Mouse (Mus musculus) liver, adult 2 months (tissue): ENCODE data around the gene Fam122a. TPM values are rescaled to one million over a fixed set of nuclear protein-coding genes. Genes with fewer than 3 reads are reported as not detected.

Experiments
- DNase-seq: peaks from one replicate; pipeline ENCODE4 v3.0.0-alpha.2; 2011; ENCODE audit warnings: low read depth, low spot score; ENCODE audit errors: extremely low read depth
- H3K27ac ChIP-seq: fragments of 200-500 bp; replicated peaks from 2 replicates; pipeline ENCODE4 v1.5.1; 2012; ENCODE audit warnings: low read depth, mild to moderate bottlenecking, control low read depth, inconsistent platforms, low read length; ENCODE audit not compliant: insufficient read depth
- H3K27me3 ChIP-seq: fragments of 200-500 bp; 2 replicates; pipeline ENCODE4 v1.6.1; 2012; ENCODE audit warnings: mild to moderate bottlenecking, moderate library complexity, low read length, inconsistent platforms; ENCODE audit not compliant: control insufficient read depth, insufficient read depth
- H3K36me3 ChIP-seq: fragments of 200-500 bp; 2 replicates; pipeline ENCODE4 v1.6.1; 2012; ENCODE audit warnings: low read length, inconsistent platforms; ENCODE audit not compliant: control insufficient read depth, insufficient read depth
- H3K4me1 ChIP-seq: fragments of 200-500 bp; 2 replicates; pipeline ENCODE4 v1.6.1; 2011; ENCODE audit warnings: low read length; ENCODE audit not compliant: control insufficient read depth, insufficient read depth
- H3K4me3 ChIP-seq: fragments of 200-500 bp; 2 replicates; pipeline ENCODE4 v1.5.1; 2011; ENCODE audit warnings: low read depth, mild to moderate bottlenecking, control low read depth, low read length, moderate library complexity; ENCODE audit not compliant: insufficient read depth
- H3K79me2 ChIP-seq: fragments of 200-500 bp; 2 replicates; pipeline ENCODE4 v1.6.1; 2012; ENCODE audit warnings: inconsistent platforms, mild to moderate bottlenecking, low read length, moderate library complexity; ENCODE audit not compliant: control insufficient read depth, insufficient read depth
- H3K9ac ChIP-seq: fragments of 200-500 bp; 2 replicates; pipeline ENCODE4 v1.6.1; 2012; ENCODE audit warnings: low read depth, mild to moderate bottlenecking, control low read depth, inconsistent platforms, low read length
- CTCF ChIP-seq: fragments of 200-500 bp; IDR thresholded peaks from 2 replicates; pipeline ENCODE4 v1.5.1; 2011; ENCODE audit warnings: low read depth, low read length, control low read depth
- POLR2A ChIP-seq: fragments of 200-500 bp; IDR thresholded peaks from 2 replicates; pipeline ENCODE4 v1.6.1; 2011; ENCODE audit warnings: low read length, control low read depth; ENCODE audit not compliant: insufficient read depth; ENCODE audit errors: extremely low read depth
- WGBS: fragments of 180-500 bp; shearing (Covaris S2); methylation state at CpG from one replicate; pipeline ENCODE4 v1.1.7; 2018; 5-methylcytosine and 5-hydroxymethylcytosine counted together
- polyA plus RNA-seq: library from polyadenylated mRNA; depleted of rRNA; stranded (reverse); fragments of >200 nt; gene quantifications from 2 replicates; pipeline ENCODE4 v1.2.3, GENCODE M21; 2012
- total RNA-seq: library from RNA; depleted of rRNA; stranded (reverse); fragments of >200 nt; gene quantifications from 2 replicates; pipeline ENCODE4 v1.2.3, GENCODE M21; 2014

Fam122a gene
- total and polyA plus RNA-seq, 2 experiments = 0.74 to 17.6 TPM

DNA sequence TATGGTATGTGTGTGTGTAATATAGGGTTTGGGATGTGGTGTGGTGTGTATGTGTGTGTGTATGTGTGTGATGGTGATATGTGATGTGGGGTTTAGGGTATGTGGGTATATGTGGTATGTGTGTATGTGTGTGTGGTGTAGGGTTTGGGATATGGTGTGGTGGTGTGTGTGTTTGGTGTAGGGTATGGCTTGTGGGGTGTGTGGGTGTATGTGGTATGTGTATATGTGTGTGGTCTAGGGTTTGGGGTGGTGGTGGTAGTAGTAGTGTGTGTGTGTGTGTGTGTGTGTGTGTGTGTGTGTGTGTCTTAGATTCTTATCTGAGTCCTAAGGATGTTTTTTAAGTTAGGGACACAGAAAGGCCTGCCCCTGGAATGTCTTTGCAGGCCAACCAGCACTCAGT, 41.2 kb upstream of the Fam122a start:
- H3K9ac ChIP-seq = no peak overlapping the region
- H3K27ac ChIP-seq = no peak overlapping the region
- DNase-seq = no peak
- H3K4me3 ChIP-seq = no peak overlapping the region
- no peaks in the 10 kb centered on the region for H3K36me3 ChIP-seq
- H3K79me2 ChIP-seq = no peaks in the 10 kb centered on the region
- H3K27me3 ChIP-seq = no peaks in the 10 kb centered on the region
- no peak for TF ChIP-seq POLR2A
- TF ChIP-seq CTCF = no peak
- no peaks in the 10 kb centered on the region for H3K4me1 ChIP-seq

DNA sequence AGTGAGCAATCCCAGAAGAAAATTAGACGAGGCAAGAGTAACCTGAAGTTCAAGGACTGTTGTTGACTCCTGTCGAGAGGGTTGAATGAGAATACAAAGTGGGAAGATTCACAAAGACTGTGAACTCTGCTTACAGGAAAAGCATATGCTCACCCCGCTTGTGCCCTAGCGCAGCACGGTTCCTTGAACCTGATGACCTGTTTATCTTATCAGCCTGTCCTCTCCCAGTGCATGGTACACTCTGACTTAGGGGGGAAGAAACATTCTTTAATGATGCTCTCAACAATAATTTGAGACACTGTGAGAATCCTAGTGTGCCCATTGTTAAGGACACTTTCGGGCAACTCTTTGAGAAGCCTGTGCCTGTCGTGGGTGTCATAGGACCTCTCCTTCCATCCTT, 39.9 kb upstream of the Fam122a start:
- H3K4me1 ChIP-seq = no peaks in the 10 kb centered on the region
- H3K79me2 ChIP-seq = no peaks in the 10 kb centered on the region
- no peak overlapping the region for H3K9ac ChIP-seq
- no peak overlapping the region for H3K4me3 ChIP-seq
- WGBS = 43% methylated on average over 7 of the region's 7 CpGs
- H3K36me3 ChIP-seq = no peaks in the 10 kb centered on the region
- TF ChIP-seq POLR2A (no peak), CTCF (no peak)
- H3K27ac ChIP-seq = no peak overlapping the region
- H3K27me3 ChIP-seq = no peaks in the 10 kb centered on the region
- no peak for DNase-seq

DNA sequence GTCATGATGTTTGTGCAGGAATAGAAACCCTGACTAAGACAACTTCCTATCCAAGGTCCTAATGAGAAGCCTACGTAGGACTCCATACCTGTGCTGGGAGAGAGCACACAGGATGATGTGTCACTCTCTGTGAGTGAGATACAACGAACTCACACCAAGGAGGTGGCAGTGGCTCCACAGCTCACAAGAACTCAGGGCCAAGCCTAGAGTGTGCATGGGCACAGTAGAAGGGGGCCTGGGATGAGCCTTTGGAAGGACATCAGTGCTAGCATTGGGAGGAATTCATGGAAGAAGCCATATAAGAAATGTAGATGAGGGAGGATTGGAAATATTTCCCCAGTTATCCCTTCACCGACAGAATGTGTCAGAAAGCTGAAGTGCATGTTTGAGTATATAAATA, 38.8 kb upstream of the Fam122a start:
- Histone ChIP-seq H3K36me3 (no peaks in the 10 kb centered on the region), H3K79me2 (no peaks in the 10 kb centered on the region), H3K27ac (no peak overlapping the region), H3K27me3 (no peaks in the 10 kb centered on the region), H3K4me1 (no peaks in the 10 kb centered on the region), H3K9ac (no peak overlapping the region), H3K4me3 (no peak overlapping the region)
- DNase-seq = no peak
- 83% methylated on average over 3 of the region's 3 CpGs for WGBS
- no peak for TF ChIP-seq CTCF
- no peak for TF ChIP-seq POLR2A

DNA sequence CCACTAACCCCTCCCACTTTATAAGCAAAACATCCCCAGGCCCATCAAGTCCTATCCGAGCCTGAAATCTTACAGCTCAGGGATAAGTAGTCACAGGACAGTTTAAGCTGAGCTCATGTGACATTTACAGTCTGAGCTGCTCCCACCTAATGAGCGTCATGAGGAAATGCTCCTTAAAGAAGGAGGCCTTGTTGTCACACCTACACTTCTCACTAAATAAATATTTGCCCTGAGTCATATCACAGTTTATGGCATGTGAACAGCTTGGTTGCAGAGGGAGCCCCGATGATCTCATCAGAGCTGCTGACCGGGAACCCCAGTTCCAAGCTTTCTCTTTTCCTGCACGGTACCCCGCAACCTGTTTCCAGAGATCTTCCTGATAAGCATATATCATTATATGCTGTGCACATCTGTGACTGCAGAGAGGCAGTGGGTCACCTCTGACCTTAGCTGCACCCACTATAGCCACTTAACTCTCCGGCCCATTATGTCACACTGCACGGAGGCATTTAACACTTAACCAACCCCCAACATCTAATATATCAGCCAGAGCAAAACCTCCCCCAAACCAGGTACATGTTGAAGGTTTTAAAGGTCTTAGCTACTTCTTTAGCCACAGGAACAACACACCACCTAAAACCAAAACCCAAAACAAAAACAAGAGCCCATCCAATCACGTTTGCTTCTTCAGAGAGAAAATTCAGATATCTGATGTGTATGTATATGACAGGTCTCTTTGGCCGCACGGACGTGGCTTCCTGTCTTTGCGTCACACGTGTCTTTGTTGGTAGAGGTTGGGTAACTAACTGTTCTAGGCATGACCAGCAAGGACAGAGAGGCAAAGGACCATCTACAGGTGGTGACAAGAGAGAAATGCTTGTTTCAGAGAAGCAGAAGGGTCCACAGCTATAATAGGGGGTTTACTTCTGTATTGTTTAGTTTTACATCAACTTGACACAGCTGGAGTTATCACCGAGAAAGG, 37.8 kb upstream of the Fam122a start:
- H3K27ac ChIP-seq = no peak overlapping the region
- H3K4me3 ChIP-seq = no peak overlapping the region
- H3K79me2 ChIP-seq = no peaks in the 10 kb centered on the region
- H3K9ac ChIP-seq = no peak overlapping the region
- WGBS = 75% methylated on average over 15 of the region's 15 CpGs
- H3K4me1 ChIP-seq = no peaks in the 10 kb centered on the region
- DNase-seq = no peak
- TF ChIP-seq POLR2A (no peak), CTCF (no peak)
- no peaks in the 10 kb centered on the region for H3K36me3 ChIP-seq
- H3K27me3 ChIP-seq = no peaks in the 10 kb centered on the region

DNA sequence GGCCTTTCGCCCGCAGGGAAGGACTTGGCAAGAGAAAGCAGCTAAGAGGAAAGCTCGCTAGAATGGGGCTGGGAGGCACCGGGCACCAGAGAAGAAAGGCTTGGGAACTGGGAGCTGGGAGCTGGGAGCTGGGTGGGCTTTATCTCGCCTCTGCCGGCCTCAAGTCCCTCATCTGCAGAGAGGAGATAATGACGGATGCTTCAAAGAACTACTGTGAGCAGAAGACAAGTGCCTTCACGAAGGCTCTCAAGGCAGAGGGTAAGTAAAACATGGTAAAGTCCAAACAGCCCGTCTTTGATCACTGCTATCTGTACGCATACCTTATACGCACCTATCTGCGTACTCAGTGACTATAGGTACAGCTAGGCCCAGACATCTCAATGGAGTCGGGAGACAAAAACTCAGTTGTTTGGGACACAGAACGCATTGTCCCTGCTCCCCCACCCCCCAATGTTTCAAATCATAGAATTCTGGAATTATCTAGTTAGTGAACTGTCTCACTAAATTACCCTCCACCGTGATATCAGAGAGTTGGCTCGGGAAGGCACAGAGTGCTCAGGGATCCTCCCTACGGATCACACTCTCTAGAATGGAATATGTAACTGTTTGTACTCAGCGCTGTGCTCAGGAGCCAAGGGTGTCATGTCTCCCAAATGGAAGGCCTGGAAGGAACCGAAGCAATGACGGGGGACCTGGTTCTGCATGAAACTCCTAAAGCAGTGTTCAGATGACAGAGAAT, 36.1 kb upstream of the Fam122a start:
- Histone ChIP-seq H3K79me2 (no peaks in the 10 kb centered on the region), H3K36me3 (no peaks in the 10 kb centered on the region), H3K27me3 (no peaks in the 10 kb centered on the region), H3K4me1 (no peaks in the 10 kb centered on the region), H3K27ac (no peak overlapping the region), H3K4me3 (no peak overlapping the region), H3K9ac (no peak overlapping the region)
- DNase-seq = no peak
- 68% methylated on average over 20 of the region's 20 CpGs for WGBS
- TF ChIP-seq POLR2A (no peak), CTCF (no peak)

DNA sequence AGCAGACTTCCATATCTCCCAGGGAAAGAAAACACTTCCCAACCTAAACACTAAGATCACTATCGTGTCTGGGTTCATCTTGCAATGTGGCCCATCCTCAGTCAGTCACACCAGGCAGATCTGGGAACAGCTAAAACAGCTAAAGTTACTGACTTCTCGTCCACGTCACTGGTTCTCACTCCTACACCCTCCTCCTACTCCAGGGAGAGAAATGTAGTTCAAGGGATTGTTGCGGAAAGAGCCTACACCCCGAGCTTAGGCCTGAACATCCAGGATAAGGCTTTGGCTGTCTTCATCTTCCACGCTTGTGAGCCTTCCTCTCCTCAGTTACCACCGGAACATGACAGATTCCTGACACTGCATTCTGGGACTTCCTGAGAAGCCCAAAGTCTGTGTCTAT, 34.8 kb upstream of the Fam122a start:
- H3K4me1 ChIP-seq = no peaks in the 10 kb centered on the region
- no peak overlapping the region for H3K9ac ChIP-seq
- no peaks in the 10 kb centered on the region for H3K27me3 ChIP-seq
- no peak overlapping the region for H3K4me3 ChIP-seq
- DNase-seq = no peak
- TF ChIP-seq CTCF = no peak
- TF ChIP-seq POLR2A = no peak
- H3K36me3 ChIP-seq = no peaks in the 10 kb centered on the region
- no peaks in the 10 kb centered on the region for H3K79me2 ChIP-seq
- no peak overlapping the region for H3K27ac ChIP-seq
- 88% methylated on average over 7 of the region's 7 CpGs for WGBS
